Mouse (Mus musculus): ENCODE data around the gene Sycp3. TPM values are rescaled to one million over a fixed set of nuclear protein-coding genes. Genes with fewer than 3 reads are reported as not detected.
A peak's percentile ranks its signal among the peaks of the same experiment; 100 is the strongest.
"Not testable (repeated sequence)": the region's sequence is repeated elsewhere in the genome, so short reads cannot be mapped to it uniquely, and the experiment has no call there.

Gene Sycp3
- total RNA-seq, 2 experiments from 2014 or later, result not detected

- no peak for DNase-seq
These were observed 42.0 kb downstream of the Sycp3 start for GRCm38 (mm10) chr10:88501370-88501769.

- DNase-seq, result no peak
These were observed 42.8 kb downstream of the Sycp3 start for GRCm38 (mm10) chr10:88501886-88502765.

- no peak for DNase-seq
These were observed 43.5 kb downstream of the Sycp3 start for GRCm38 (mm10) chr10:88502919-88503318.

GRCm38 (mm10) chr10:88503421-88504314 lies 44.3 kb downstream of the Sycp3 start, which contains the start of gene Chpt1:
Chpt1 (minus strand) TSS chr10:88504073.
- DNase-seq, result peak; percentile 91

GRCm38 (mm10) chr10:88504481-88504880 lies 45.1 kb downstream of the Sycp3 start:
- no peak for DNase-seq

GRCm38 (mm10) chr10:88505256-88505655 lies 45.9 kb downstream of the Sycp3 start:
- DNase-seq, result no peak

GRCm38 (mm10) chr10:88507691-88508143 lies 48.3 kb downstream of the Sycp3 start:
- no peak for DNase-seq

GRCm38 (mm10) chr10:88510503-88511271 lies 51.3 kb downstream of the Sycp3 start:
- DNase-seq, result peak; percentile 32

GRCm38 (mm10) chr10:88511355-88511754 lies 52.0 kb downstream of the Sycp3 start:
- DNase-seq, result no peak

GRCm38 (mm10) chr10:88513574-88514135 lies 54.3 kb downstream of the Sycp3 start:
- no peak for DNase-seq

GRCm38 (mm10) chr10:88514495-88514894 lies 55.1 kb downstream of the Sycp3 start:
- peak; percentile 51 for DNase-seq

- DNase-seq, result not testable (repeated sequence)
These were observed 55.7 kb downstream of the Sycp3 start for GRCm38 (mm10) chr10:88515049-88515448.

- no peak for DNase-seq
These were observed 63.4 kb downstream of the Sycp3 start for GRCm38 (mm10) chr10:88522795-88523194.

Other genes with a start within 250 kb of the Sycp3 start
- 1 to 10 TPM; 1.2 to 5.5 TPM for gene Dram1, start 80.5 kb upstream of the Sycp3 start, total RNA-seq (2021)
- gene Gnptab, start 80.4 kb upstream of the Sycp3 start, total RNA-seq (2021), result 10 to 100 TPM; 15.4 to 15.8 TPM
- gene Chpt1, start 44.5 kb downstream of the Sycp3 start, total RNA-seq (2021), result 100 to 1,000 TPM; 102 to 103 TPM
- 1,000 to 10,000 TPM; 1,393 to 2,492 TPM for gene Mybpc1, start 145.6 kb downstream of the Sycp3 start, total RNA-seq (2021)
- gene Spic, start 225.4 kb downstream of the Sycp3 start, total RNA-seq (2021), result not detected